Mouse (Mus musculus) bone marrow, adult 2 months (tissue): ENCODE measurements at regions not wholly inside any gene's neighbourhood (a gene's known extent, or its start where the extent isn't known, plus 50 kb on each side); places are given as distances from the start of the nearest gene placed in this dataset.

Source experiments
- CTCF ChIP-seq: fragments of 200-500 bp; IDR thresholded peaks from 2 replicates; pipeline ENCODE4 v1.5.1; 2011; ENCODE audit warnings: low read length, control low read depth; ENCODE audit not compliant: control insufficient read depth, insufficient read depth
- POLR2A ChIP-seq: fragments of 200-500 bp; IDR thresholded peaks from 2 replicates; pipeline ENCODE4 v1.6.1; 2011; ENCODE audit warnings: low read depth, mild to moderate bottlenecking, control low read depth, low read length, borderline replicate concordance; ENCODE audit not compliant: control insufficient read depth

- TF ChIP-seq CTCF (no peak), POLR2A (no peak)
Measured at GRCm38 (mm10) chr13:107932423-107933032, 111.7 kb upstream of the Smim15 start.
